Mouse (Mus musculus) yolk sac, embryonic 10.5 days (tissue): ENCODE results near the gene Tia1.

ENCODE experiments used
- DNase-seq: peaks from one replicate; pipeline ENCODE4 v3.0.0-alpha.2; 2017; ENCODE audit warnings: low spot score

Gene Tia1

GRCm38 (mm10) chr6:86480189-86480831 is 76.3 kb downstream of the Tia1 start:
- peak; percentile 42 for DNase-seq

GRCm38 (mm10) chr6:86481871-86482270 is 77.9 kb downstream of the Tia1 start:
- no peak for DNase-seq
